Mouse (Mus musculus) small intestine, adult 2 months (tissue): ENCODE results near the gene Kcns1.

Experiments used
- CTCF ChIP-seq: fragments of 200-500 bp; IDR thresholded peaks from 2 replicates; pipeline ENCODE4 v1.5.1; 2012; ENCODE audit warnings: low read depth, mild to moderate bottlenecking, control low read depth, inconsistent platforms, low read length, moderate library complexity, mixed read lengths; ENCODE audit not compliant: insufficient replicate concordance, insufficient read length; ENCODE audit errors: extremely low read depth
- POLR2A ChIP-seq: fragments of 200-500 bp; IDR thresholded peaks from 2 replicates; pipeline ENCODE4 v1.6.1; 2012; ENCODE audit warnings: low read depth, mild to moderate bottlenecking, control low read depth, inconsistent platforms, low read length, moderate library complexity

GRCm38 (mm10) chr2:164183340-164183739, 12.4 kb upstream of the Kcns1 start:
- TF ChIP-seq CTCF (no peak), POLR2A (no peak)
